Mouse (Mus musculus) small intestine, adult 10 weeks (tissue): ENCODE results near the gene Hist1h4a. TPM values are rescaled to one million over a fixed set of nuclear protein-coding genes. Genes with fewer than 3 reads are reported as not detected.

Experiments
- polyA plus RNA-seq: library from polyadenylated mRNA; stranded (reverse); fragments of 350-450 nt; fragmentation: Illumina TruSeq; extraction: RNeasy Lipid Tissue Mini Kit (QIAGEN cat#74804); gene quantifications from one replicate; pipeline ENCODE4 v1.2.3, GENCODE M21; 2014; ENCODE audit warnings: low replicate concordance

Gene Hist1h4a
- polyA plus RNA-seq: not detected

GRCm38 (mm10) chr13:23760972-23761864 lies at the start of gene Hist1h4a:
TSS of gene Hist1h4a (minus strand) at chr13:23761230.

GRCm38 (mm10) chr13:23806422-23807052 lies 45.5 kb upstream of the Hist1h4a start, which contains the start of gene Slc17a2:
TSS of gene Slc17a2 (plus strand) at chr13:23806993.

DNA sequence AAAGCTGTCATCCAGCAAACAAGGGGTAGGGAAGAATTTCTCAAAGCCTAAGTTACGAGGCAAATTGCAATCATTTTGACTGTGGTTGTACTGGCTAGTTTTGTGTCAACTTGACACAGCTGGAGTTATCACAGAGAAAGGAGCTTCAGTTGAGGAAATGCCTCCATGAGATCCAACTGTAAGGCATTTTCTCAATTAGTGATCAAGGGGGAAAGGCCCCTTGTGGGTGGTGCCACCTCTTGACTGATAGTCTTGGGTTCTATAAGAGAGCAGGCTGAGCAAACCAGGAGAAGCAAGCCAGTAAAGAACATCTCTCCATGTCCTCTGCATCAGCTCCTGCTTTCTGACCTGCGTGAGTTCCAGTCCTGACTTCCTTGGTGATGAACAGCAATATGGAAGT lies 8.6 kb upstream of the Hist1h4a start, which contains the start of gene Trim38:
Gene Trim38 (plus strand): TSS at position 301 of the 400 bp plus-strand sequence.

GRCm38 (mm10) chr13:23763586-23764323 lies 2.7 kb upstream of the Hist1h4a start, which contains the start of gene Hist1h1a:
TSS of gene Hist1h1a (plus strand) at chr13:23763666.

DNA sequence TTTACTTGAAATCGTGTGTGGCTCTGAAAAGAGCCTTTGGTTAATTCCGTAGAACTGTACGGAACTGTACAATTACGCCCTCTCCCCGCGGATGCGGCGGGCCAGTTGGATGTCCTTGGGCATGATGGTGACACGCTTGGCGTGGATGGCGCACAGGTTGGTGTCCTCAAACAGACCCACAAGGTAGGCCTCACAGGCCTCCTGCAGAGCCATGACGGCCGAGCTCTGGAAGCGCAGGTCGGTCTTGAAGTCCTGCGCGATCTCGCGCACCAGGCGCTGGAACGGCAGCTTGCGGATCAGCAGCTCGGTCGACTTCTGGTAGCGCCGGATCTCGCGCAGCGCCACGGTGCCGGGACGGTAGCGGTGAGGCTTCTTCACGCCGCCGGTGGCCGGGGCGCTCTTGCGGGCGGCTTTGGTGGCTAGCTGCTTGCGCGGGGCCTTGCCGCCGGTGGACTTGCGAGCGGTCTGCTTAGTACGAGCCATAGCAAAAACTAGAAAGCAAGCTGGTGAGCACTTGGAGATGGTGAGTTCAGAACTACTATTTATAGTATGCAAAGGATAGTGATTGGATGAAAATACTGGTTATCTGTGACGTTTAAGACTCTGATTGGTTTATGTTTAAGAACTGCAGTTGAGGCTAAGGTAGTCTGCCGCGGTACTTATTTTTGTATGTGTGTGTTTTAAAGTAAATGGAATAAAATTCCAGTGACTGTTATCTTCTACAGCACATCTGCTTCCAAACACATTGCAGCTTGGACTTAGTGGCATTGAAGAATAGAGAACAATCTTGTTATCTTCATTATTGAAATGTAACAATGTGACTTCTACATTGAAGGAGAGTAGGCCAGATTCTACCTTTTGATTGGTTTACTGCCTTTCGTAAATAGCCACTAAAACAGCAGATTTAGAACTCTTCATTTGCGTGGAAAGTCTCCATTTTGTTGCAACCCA lies 1.1 kb upstream of the Hist1h4a start, which contains the start of gene Hist1h3a:
Gene Hist1h3a (minus strand): TSS at position 516 of the 951 bp plus-strand sequence.

DNA sequence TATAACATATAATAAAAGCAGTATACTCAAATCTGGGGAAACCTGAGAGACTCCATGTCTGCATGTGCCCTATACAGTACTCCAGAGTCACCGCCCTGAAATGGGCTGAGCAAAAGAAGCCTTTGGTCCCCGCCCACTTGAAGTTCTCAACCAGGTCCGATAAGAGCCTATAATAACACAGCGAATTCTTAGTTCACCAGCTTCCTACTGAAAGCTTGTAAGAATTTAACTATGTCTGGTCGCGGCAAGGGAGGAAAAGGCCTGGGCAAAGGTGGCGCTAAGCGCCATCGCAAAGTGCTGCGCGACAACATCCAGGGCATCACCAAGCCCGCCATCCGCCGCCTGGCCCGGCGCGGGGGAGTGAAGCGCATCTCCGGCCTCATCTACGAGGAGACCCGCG lies 4.2 kb downstream of the Hist1h4a start, which contains the start of gene Hist1h4b:
Gene Hist1h4b (plus strand): TSS at position 224 of the 400 bp plus-strand sequence.

GRCm38 (mm10) chr13:23752067-23752741 lies 8.8 kb downstream of the Hist1h4a start, which contains the start of gene Hist1h3b:
TSS of gene Hist1h3b (plus strand) at chr13:23752267.

DNA sequence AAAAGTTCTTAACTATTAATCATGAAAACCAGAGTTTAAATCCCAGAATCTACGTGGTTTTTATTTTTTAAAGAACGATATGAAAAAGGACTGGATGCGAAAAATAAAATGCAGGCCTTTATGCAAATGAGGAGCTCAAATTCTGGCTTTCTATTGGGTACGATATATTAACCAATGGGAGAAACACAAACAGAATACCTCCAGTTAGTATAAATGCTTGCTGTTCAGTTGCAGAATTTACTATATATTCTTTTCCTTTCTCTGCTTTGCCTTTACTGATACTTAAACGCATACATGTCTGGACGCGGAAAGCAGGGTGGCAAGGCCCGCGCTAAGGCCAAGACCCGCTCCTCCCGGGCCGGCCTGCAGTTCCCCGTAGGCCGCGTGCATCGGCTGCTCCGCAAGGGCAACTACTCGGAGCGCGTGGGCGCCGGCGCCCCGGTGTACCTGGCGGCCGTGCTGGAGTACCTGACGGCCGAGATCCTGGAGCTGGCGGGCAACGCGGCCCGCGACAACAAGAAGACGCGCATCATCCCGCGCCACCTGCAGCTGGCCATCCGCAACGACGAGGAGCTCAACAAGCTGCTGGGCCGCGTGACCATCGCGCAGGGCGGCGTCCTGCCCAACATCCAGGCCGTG lies 10.1 kb downstream of the Hist1h4a start, which contains the start of gene Hist1h2ab:
Gene Hist1h2ab (plus strand): TSS at position 288 of the 639 bp plus-strand sequence.

DNA sequence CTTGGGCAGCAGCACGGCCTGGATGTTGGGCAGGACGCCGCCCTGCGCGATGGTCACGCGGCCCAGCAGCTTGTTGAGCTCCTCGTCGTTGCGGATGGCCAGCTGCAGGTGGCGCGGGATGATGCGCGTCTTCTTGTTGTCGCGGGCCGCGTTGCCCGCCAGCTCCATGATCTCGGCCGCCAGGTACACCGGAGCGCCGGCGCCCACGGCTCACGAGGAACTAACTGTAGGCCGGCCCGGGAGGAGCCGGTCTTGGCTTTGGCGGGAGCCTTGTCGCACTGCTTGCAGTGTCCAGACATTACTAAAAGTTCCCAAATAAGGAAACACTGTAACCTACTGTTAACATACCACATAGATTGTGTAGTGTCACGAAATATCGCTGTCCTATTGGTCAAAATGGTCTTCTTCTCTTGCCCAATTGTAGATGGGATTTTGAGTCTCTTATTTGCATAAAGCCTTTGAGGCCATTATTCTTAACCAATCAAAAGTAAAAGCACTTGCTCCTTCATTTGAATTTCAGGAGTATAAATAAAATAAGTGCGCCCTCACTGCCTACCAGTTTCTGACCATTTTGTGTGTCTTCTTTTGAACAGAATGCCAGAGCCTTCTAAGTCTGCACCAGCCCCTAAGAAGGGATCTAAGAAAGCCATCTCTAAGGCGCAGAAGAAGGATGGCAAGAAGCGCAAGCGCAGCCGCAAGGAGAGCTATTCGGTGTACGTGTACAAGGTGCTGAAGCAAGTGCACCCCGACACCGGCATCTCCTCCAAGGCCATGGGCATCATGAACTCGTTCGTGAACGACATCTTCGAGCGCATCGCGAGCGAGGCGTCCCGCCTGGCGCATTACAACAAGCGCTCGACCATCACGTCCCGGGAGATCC lies 14.6 kb downstream of the Hist1h4a start, which contains the start of gene Hist1h2bb:
Gene Hist1h2bb (plus strand): TSS at position 534 of the 880 bp plus-strand sequence.

GRCm38 (mm10) chr13:23745381-23746161 lies 15.5 kb downstream of the Hist1h4a start, which contains the start of gene Hist1h3c:
TSS of gene Hist1h3c (minus strand) at chr13:23745602.

DNA sequence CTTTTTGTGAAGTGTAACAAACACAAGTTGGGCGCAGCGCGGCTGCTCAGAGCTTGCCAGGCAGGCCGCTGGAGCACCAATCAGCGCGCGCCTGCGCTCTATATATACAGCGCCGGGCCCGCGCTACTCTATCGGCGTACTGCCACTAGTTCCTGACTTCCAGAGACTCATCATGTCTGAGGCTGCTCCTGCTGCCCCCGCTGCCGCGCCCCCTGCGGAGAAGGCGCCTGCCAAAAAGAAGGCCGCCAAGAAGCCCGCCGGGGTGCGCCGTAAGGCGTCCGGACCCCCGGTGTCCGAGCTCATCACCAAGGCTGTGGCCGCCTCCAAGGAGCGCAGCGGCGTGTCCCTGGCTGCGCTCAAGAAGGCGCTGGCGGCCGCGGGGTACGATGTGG lies 22.4 kb downstream of the Hist1h4a start, which contains the start of gene Hist1h1c:
Gene Hist1h1c (plus strand): TSS at position 132 of the 392 bp plus-strand sequence.

Other genes with a start within 250 kb of the Hist1h4a start
- not detected for gene Hist1h4h, start 230.2 kb downstream of the Hist1h4a start, polyA plus RNA-seq
- not detected for gene Hist1h2af, start 227.3 kb downstream of the Hist1h4a start, polyA plus RNA-seq
- not detected for gene Hist1h3g, start 225.8 kb downstream of the Hist1h4a start, polyA plus RNA-seq
- gene Hist1h2bh, start 217.8 kb downstream of the Hist1h4a start, polyA plus RNA-seq: 0.59 TPM
- gene Hist1h3f, start 217.2 kb downstream of the Hist1h4a start, polyA plus RNA-seq: not detected
- not detected for gene Hist1h4f, start 209.6 kb downstream of the Hist1h4a start, polyA plus RNA-seq
- gene Hist1h1d, start 208.0 kb downstream of the Hist1h4a start, polyA plus RNA-seq: 0.52 TPM
- gene Hist1h3e, start 198.9 kb downstream of the Hist1h4a start, polyA plus RNA-seq: 0.56 TPM
- gene Hist1h2ae, start 190.0 kb downstream of the Hist1h4a start, polyA plus RNA-seq: 0.97 TPM
- gene Hist1h2bg, start 189.8 kb downstream of the Hist1h4a start, polyA plus RNA-seq: 0.85 TPM
- gene Hist1h2bf, start 187.0 kb downstream of the Hist1h4a start, polyA plus RNA-seq: not detected
- not detected for gene Hist1h2ad, start 186.8 kb downstream of the Hist1h4a start, polyA plus RNA-seq
- 1.4 TPM for gene Hist1h3d, start 185.5 kb downstream of the Hist1h4a start, polyA plus RNA-seq
- gene Hist1h4d, start 179.6 kb downstream of the Hist1h4a start, polyA plus RNA-seq: 0.67 TPM
- gene Hist1h2be, start 140.1 kb downstream of the Hist1h4a start, polyA plus RNA-seq: 2.2 TPM
- gene Hist1h1e, start 138.7 kb downstream of the Hist1h4a start, polyA plus RNA-seq: 0.30 TPM
- gene Hist1h2ac, start 77.3 kb downstream of the Hist1h4a start, polyA plus RNA-seq: 1.2 TPM
- gene Hist1h2bc, start 77.0 kb downstream of the Hist1h4a start, polyA plus RNA-seq: 239 TPM
- not detected for gene Hist1h1t, start 65.4 kb downstream of the Hist1h4a start, polyA plus RNA-seq
- 1.6 TPM for gene Hist1h4c, start 62.8 kb downstream of the Hist1h4a start, polyA plus RNA-seq
- 13.5 TPM for gene Hfe, start 50.4 kb downstream of the Hist1h4a start, polyA plus RNA-seq
- 15.6 TPM for gene Hist1h1c, start 22.4 kb downstream of the Hist1h4a start, polyA plus RNA-seq
- not detected for gene Hist1h3c, start 15.6 kb downstream of the Hist1h4a start, polyA plus RNA-seq
- gene Hist1h2bb, start 14.5 kb downstream of the Hist1h4a start, polyA plus RNA-seq: not detected
- gene Hist1h2ab, start 10.1 kb downstream of the Hist1h4a start, polyA plus RNA-seq: not detected
- not detected for gene Hist1h3b, start 9.0 kb downstream of the Hist1h4a start, polyA plus RNA-seq
- not detected for gene Hist1h4b, start 4.2 kb downstream of the Hist1h4a start, polyA plus RNA-seq
- not detected for gene Hist1h3a, start 1.2 kb upstream of the Hist1h4a start, polyA plus RNA-seq
- gene Hist1h1a, start 2.4 kb upstream of the Hist1h4a start, polyA plus RNA-seq: not detected
- gene Trim38, start 8.7 kb upstream of the Hist1h4a start, polyA plus RNA-seq: 67.0 TPM
- 0.33 TPM for gene Slc17a2, start 45.8 kb upstream of the Hist1h4a start, polyA plus RNA-seq
- not detected for gene Slc17a3, start 78.2 kb upstream of the Hist1h4a start, polyA plus RNA-seq
- gene Slc17a1, start 106.5 kb upstream of the Hist1h4a start, polyA plus RNA-seq: not detected
- gene Slc17a4, start 153.8 kb upstream of the Hist1h4a start, polyA plus RNA-seq: 149 TPM
- gene Hist1h2ba, start 172.9 kb upstream of the Hist1h4a start, polyA plus RNA-seq: not detected
- gene Hist1h2aa, start 173.2 kb upstream of the Hist1h4a start, polyA plus RNA-seq: not detected
- 4.6 TPM for gene Scgn, start 230.0 kb upstream of the Hist1h4a start, polyA plus RNA-seq